Mouse (Mus musculus): ENCODE measurements around the gene Bcar3. TPM values are rescaled to one million over a fixed set of nuclear protein-coding genes. Genes with fewer than 3 reads are reported as not detected.

Gene Bcar3
- total and polyA plus RNA-seq, 3 experiments, result 47.4 to 61.2 (median 52.0) TPM

DNA sequence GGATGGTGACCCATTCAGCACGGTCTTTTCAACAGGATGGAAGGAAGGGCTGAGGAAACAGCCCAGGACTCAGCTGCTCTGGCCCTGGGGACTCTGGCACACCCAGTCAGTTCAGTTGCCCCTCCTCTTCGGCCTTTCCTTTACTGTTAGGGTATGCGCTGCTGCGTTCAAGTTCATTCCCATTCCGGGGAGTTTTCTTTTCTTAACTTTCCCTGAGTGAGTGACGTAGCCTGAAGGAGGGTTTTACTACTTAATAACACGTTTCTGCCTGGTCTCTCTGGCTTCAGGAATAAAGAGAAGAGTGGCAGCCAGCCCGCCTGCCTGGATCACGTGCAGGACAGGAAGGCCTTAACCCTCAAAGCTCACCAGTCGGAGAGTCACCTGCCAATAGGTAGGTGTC is 217.0 kb downstream of the Bcar3 start:
- Histone ChIP-seq H3K4me2 (ENCODE audit: insufficient read depth, low read depth, poor library complexity, severe bottlenecking) (no peak overlapping the region), H3K36me3 (replicated peaks in 1 of 2; ENCODE audit: control insufficient read depth in 1 of 2, insufficient read depth in 1 of 2, low read length in 1 of 2) (peaks cover 85 to 92% of the 10 kb centered on the region in 2 experiments), H3K27ac (ENCODE audit: insufficient read depth, low read depth) (no peak overlapping the region), H3K4me3 (replicated peaks in 1 of 3; ENCODE audit: low read depth in 2 of 3, low read length in 2 of 3, poor library complexity in 1 of 3) (no peak overlapping the region), H3K27me3 (replicated peaks) (no peaks in the 10 kb centered on the region), H3K79me2 (replicated peaks; ENCODE audit: control insufficient read depth, extremely low read depth, insufficient read depth, poor library complexity, severe bottlenecking) (peaks cover 2% of the 10 kb centered on the region; the same call in 1 of the 2 replicates), H3K9ac (ENCODE audit: insufficient read depth, low read depth) (no peak overlapping the region), H3K4me1 (ENCODE audit: control insufficient read depth in 1 of 2, insufficient read depth in 2 of 2) (no peaks in the 10 kb centered on the region), H3K9me3 (replicated peaks; ENCODE audit: low read length) (no peaks in the 10 kb centered on the region)
- no peak for TF ChIP-seq JUND (conservative IDR thresholded peaks at IDR 0.05; ENCODE audit: low read depth, low read length)
- dilution Hi-C loops (cut with MboI; ENCODE audit: extremely low pct_ligation_motif_present, extremely low pct_unique_long_range_greater_than_20kb, low sequenced_read_pairs) (no loop called here), in situ Hi-C loops (cut with MboI; ENCODE audit: low pct_ligation_motif_present, low pct_unique_long_range_greater_than_20kb, low sequenced_read_pairs) (no loop called here)
- DNase-seq (ENCODE audit: extremely low read depth), result no peak

DNA sequence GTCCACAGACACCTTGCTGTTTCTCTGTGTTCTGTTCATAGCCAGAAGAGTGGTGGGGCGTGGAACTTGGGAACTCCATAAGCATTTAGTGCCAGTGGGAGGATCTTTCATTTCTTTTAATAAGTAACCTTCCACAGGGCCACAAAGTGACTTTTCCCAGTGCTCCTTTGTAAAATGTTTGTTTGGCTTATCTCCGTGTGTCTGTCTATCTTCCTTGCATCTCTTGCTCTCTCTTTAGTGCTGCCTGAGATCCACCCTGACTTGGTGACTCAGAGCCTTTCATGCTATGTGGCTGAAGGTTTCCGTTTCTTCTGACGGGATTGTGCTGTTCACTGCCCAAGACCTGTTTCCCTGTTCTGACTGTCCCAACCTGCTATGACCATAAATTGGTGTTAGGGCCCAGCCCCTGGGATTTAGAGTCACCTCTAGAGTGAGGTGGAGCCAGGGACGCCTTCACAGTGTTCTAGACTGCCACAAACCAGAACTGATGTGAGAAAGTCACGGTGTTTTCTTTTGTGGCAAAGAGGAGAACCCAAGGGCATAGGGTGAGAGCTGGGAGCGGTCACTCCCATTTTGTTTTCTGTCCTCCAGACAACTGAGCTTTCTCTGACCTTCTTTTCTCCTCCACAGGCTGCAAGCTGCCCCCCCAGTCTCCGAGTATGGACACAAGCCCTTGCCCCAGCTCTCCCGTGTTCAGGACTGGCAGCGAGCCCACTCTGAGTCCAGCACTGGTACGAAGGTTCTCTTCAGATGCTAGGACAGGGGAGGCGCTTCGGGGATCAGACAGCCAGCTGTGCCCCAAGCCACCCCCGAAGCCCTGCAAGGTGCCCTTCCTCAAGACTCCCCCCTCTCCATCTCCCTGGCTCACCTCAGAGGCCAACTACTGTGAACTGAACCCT is 218.0 kb downstream of the Bcar3 start:
- Histone ChIP-seq H3K4me2 (ENCODE audit: insufficient read depth, low read depth, poor library complexity, severe bottlenecking) (no peak overlapping the region), H3K27ac (ENCODE audit: insufficient read depth, low read depth) (no peak overlapping the region), H3K27me3 (replicated peaks) (no peaks in the 10 kb centered on the region), H3K36me3 (replicated peaks in 1 of 2; ENCODE audit: control insufficient read depth in 1 of 2, insufficient read depth in 1 of 2, low read length in 1 of 2) (peaks cover 87 to 93% of the 10 kb centered on the region in 2 experiments), H3K9me3 (replicated peaks; ENCODE audit: low read length) (no peaks in the 10 kb centered on the region), H3K4me3 (replicated peaks in 1 of 3; ENCODE audit: low read depth in 2 of 3, low read length in 2 of 3, poor library complexity in 1 of 3) (no peak overlapping the region), H3K9ac (ENCODE audit: insufficient read depth, low read depth) (no peak overlapping the region), H3K79me2 (replicated peaks; ENCODE audit: control insufficient read depth, extremely low read depth, insufficient read depth, poor library complexity, severe bottlenecking) (no peaks in the 10 kb centered on the region; the same call in 1 of the 2 replicates), H3K4me1 (ENCODE audit: control insufficient read depth in 1 of 2, insufficient read depth in 2 of 2) (no peaks in the 10 kb centered on the region)
- dilution Hi-C loops (cut with MboI; ENCODE audit: extremely low pct_ligation_motif_present, extremely low pct_unique_long_range_greater_than_20kb, low sequenced_read_pairs), result no loop called here
- TF ChIP-seq NELFE (IDR thresholded peaks at IDR 0.05; ENCODE audit: low read depth, low read length), result no peak
- no peak for TF ChIP-seq MAZ (IDR thresholded peaks at IDR 0.05; ENCODE audit: low read depth, low read length)
- TF ChIP-seq POLR2A (IDR thresholded peaks at IDR 0.05; ENCODE audit: low read depth, low read length), result no peak
- TF ChIP-seq EP300 (IDR thresholded peaks at IDR 0.05; ENCODE audit: low read length), result no peak
- TF ChIP-seq SIN3A (IDR thresholded peaks at IDR 0.05; ENCODE audit: low read length), result no peak
- TF ChIP-seq MXI1 (IDR thresholded peaks at IDR 0.05; ENCODE audit: low read depth, low read length), result no peak
- TF ChIP-seq GABPA (IDR thresholded peaks at IDR 0.05; ENCODE audit: insufficient replicate concordance, low read depth, low read length), result no peak
- TF ChIP-seq MAFK (IDR thresholded peaks at IDR 0.05; ENCODE audit: insufficient replicate concordance, low read length), result no peak
- no peak for TF ChIP-seq BHLHE40 (IDR thresholded peaks at IDR 0.05; ENCODE audit: low read depth, low read length)
- no peak for TF ChIP-seq RAD21 (IDR thresholded peaks at IDR 0.05; ENCODE audit: low read depth, low read length)
- no peak for TF ChIP-seq USF2 (conservative IDR thresholded peaks at IDR 0.05; ENCODE audit: low read depth, low read length)
- TF ChIP-seq MAX (IDR thresholded peaks at IDR 0.05; ENCODE audit: low read length), result no peak
- no peak for TF ChIP-seq TBP (conservative IDR thresholded peaks at IDR 0.05; ENCODE audit: low read depth, low read length)
- TF ChIP-seq JUN (IDR thresholded peaks at IDR 0.05; ENCODE audit: insufficient read depth, low read depth, low read length), result no peak
- TF ChIP-seq UBTF (IDR thresholded peaks at IDR 0.05; ENCODE audit: low read depth, low read length), result no peak
- no peak for TF ChIP-seq E2F4 (IDR thresholded peaks at IDR 0.05; ENCODE audit: insufficient replicate concordance, low read depth, low read length)
- TF ChIP-seq HCFC1 (IDR thresholded peaks at IDR 0.05; ENCODE audit: low read depth, low read length), result no peak
- TF ChIP-seq CTCF (conservative IDR thresholded peaks at IDR 0.05 in 1 of 2, IDR thresholded peaks at IDR 0.05 in 1 of 2; ENCODE audit: low read depth in 2 of 2, low read length in 2 of 2), result no peak
- no peak for TF ChIP-seq NRF1 (IDR thresholded peaks at IDR 0.05; ENCODE audit: low read depth, low read length)
- TF ChIP-seq SMC3 (IDR thresholded peaks at IDR 0.05; ENCODE audit: low read depth, low read length), result no peak
- in situ Hi-C loops (cut with MboI; ENCODE audit: low pct_ligation_motif_present, low pct_unique_long_range_greater_than_20kb, low sequenced_read_pairs), result no loop called here
- DNase-seq (ENCODE audit: extremely low read depth), result no peak
